8 mouse cellular contexts compared by ENCODE assay signal in the genomic region with DNA sequence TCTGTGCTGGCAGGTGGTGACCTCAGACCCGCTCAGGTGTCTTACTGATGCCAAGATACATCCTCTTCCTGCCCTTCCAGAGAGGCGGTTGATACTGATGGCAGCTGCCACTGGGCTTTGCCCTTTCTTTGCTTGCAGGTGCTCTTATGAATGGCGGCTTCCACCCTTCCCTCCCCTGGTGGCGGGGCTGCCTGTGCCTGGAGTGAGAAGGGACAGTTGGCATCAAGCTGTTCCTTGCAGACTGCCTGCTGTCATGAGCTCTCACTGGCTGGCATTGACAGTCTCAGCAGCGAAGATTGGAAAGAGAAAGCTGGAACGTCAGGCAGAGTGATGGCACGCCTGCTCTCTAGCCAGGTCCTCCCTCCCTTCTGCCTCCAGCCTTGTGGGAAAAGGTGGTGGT.
DNase-seq lines count a peak whose midpoint lies in the region; ATAC-seq and TF ChIP-seq lines count a peak whose summit lies in the region.

No protein-coding gene starts in this region.

- H3K4me1 ChIP-seq in lung, embryonic 15.5 days, result peaks cover 37% of the 10 kb centered on the region
- H3K4me1 ChIP-seq in stomach, postnatal 0 days (replicated peaks; ENCODE audit: control insufficient read depth, insufficient read depth), result peaks cover 5% of the 10 kb centered on the region; the same call in 1 of the 2 replicates
- peaks cover 20% of the 10 kb centered on the region; the same call in 1 of the 2 replicates for H3K4me1 ChIP-seq in limb, embryonic 10.5 days

- no peak overlapping the region for H3K4me3 ChIP-seq in lung, embryonic 15.5 days
- no peak overlapping the region for H3K4me3 ChIP-seq in stomach, postnatal 0 days (ENCODE audit: low read depth, low read length)
- no peak overlapping the region for H3K4me3 ChIP-seq in limb, embryonic 10.5 days

- WGBS in lung, embryonic 15.5 days, result 46% methylated on average over 7 of the region's 7 CpGs
- 73% methylated on average over 7 of the region's 7 CpGs for WGBS in stomach, postnatal 0 days
- WGBS in limb, embryonic 10.5 days, result 85% methylated on average over 7 of the region's 7 CpGs

- H3K9ac ChIP-seq in lung, embryonic 15.5 days, result no peak overlapping the region
- H3K9ac ChIP-seq in stomach, postnatal 0 days (ENCODE audit: low read length), result 0 out of 2 replicates have a peak overlapping the region, but pooled peaks have one; percentile 18

- no peak for TF ChIP-seq CTCF in stomach, postnatal 0 days (IDR thresholded peaks at IDR 0.05; ENCODE audit: low read depth)

- no peak for ATAC-seq in lung, embryonic 15.5 days (ENCODE audit: borderline replicate concordance, extremely low read depth, low FRiP score, low TSS enrichment)
- ATAC-seq in stomach, postnatal 0 days (ENCODE audit: low FRiP score, low TSS enrichment), result no peak

- H3K36me3 ChIP-seq in lung, embryonic 15.5 days, result no peaks in the 10 kb centered on the region
- no peaks in the 10 kb centered on the region for H3K36me3 ChIP-seq in stomach, postnatal 0 days (ENCODE audit: control insufficient read depth, insufficient read depth, low read length)
- no peaks in the 10 kb centered on the region for H3K36me3 ChIP-seq in limb, embryonic 10.5 days

- peak overlapping the region; percentile 80 for H3K27ac ChIP-seq in lung, embryonic 15.5 days
- H3K27ac ChIP-seq in stomach, postnatal 0 days (replicated peaks), result peak overlapping the region; percentile 61
- H3K27ac ChIP-seq in limb, embryonic 10.5 days, result no peak overlapping the region

- TF ChIP-seq EP300 in stomach, postnatal 0 days (optimal IDR thresholded peaks at IDR 0.05), result no peak

- peak overlapping the region; percentile 38 for H3K4me2 ChIP-seq in lung, embryonic 15.5 days
- H3K4me2 ChIP-seq in stomach, postnatal 0 days (replicated peaks; ENCODE audit: low read depth), result no peak overlapping the region

- H3K9me3 ChIP-seq in lung, embryonic 15.5 days, result no peaks in the 10 kb centered on the region
- H3K9me3 ChIP-seq in stomach, postnatal 0 days (ENCODE audit: control insufficient read depth, low read length), result no peaks in the 10 kb centered on the region
- H3K9me3 ChIP-seq in limb, embryonic 10.5 days (replicated peaks), result no peaks in the 10 kb centered on the region

- DNase-seq in lung, postnatal 25 days (ENCODE audit: low spot score), result no peak
- DNase-seq in cerebellum, postnatal 36 days, result peak; percentile 75 to 79
- DNase-seq in layer of hippocampus, postnatal 10 days (ENCODE audit: low spot score in 2 of 2), result peak; percentile 73 to 75
- no peak for DNase-seq in stomach, postnatal 0 days (ENCODE audit: low spot score)
- DNase-seq in limb, embryonic 10.5 days (ENCODE audit: low spot score), result no peak
- DNase-seq in urinary bladder, adult 2 months (ENCODE audit: low spot score), result no peak
- DNase-seq in testis, postnatal 10 days (ENCODE audit: low spot score), result no peak

- no peaks in the 10 kb centered on the region for H3K27me3 ChIP-seq in lung, embryonic 15.5 days
- no peaks in the 10 kb centered on the region for H3K27me3 ChIP-seq in stomach, postnatal 0 days (ENCODE audit: control insufficient read depth, insufficient read depth, low read length)
- H3K27me3 ChIP-seq in limb, embryonic 10.5 days (ENCODE audit: low read depth, poor library complexity, severe bottlenecking), result no peaks in the 10 kb centered on the region

Comparison
In these comparisons a context has a peak if more than half of its experiments do, and no peak if none do; other contexts are left out.
1. DNase-seq: peak in cerebellum, postnatal 36 days (2 of 2) and layer of hippocampus, postnatal 10 days (2 of 2); none in lung, postnatal 25 days (single experiment), stomach, postnatal 0 days (single experiment), limb, embryonic 10.5 days (single experiment), urinary bladder, adult 2 months (single experiment) and testis, postnatal 10 days (single experiment).